Mouse (Mus musculus) urinary bladder, postnatal 36 days (tissue): ENCODE measurements around the gene Ttc33.

Experiments
- DNase-seq, 2 experiments: peaks; one replicate each; pipeline ENCODE4 v3.0.0; 2022; ENCODE audit warnings: low spot score in 2 of 2, mixed read lengths in 1 of 2

The Ttc33 gene

GRCm38 (mm10) chr15:5241304-5242201 is 56.2 kb downstream of the Ttc33 start:
- DNase-seq: peak in 1 of 2 experiments; percentile 41

GRCm38 (mm10) chr15:5242241-5243035 is 57.1 kb downstream of the Ttc33 start:
- peak in 1 of 2 experiments; percentile 23 for DNase-seq

GRCm38 (mm10) chr15:5243036-5243958 is 58.0 kb downstream of the Ttc33 start:
- DNase-seq: no peak

- peak; percentile 95 for DNase-seq
Measured at GRCm38 (mm10) chr15:5243959-5244905, 58.9 kb downstream of the Ttc33 start, which contains the start of gene Ptger4. Ptger4 (minus strand) TSS chr15:5244187.

- no peak for DNase-seq
Measured at GRCm38 (mm10) chr15:5250182-5250581, 64.9 kb downstream of the Ttc33 start.

GRCm38 (mm10) chr15:5260183-5260582 is 74.9 kb downstream of the Ttc33 start:
- DNase-seq: no peak

- no peak for DNase-seq
Measured at GRCm38 (mm10) chr15:5261004-5261403, 75.7 kb downstream of the Ttc33 start.

GRCm38 (mm10) chr15:5262095-5262667 is 76.9 kb downstream of the Ttc33 start:
- no peak for DNase-seq

- DNase-seq: no peak
Measured at GRCm38 (mm10) chr15:5262874-5263504, 77.7 kb downstream of the Ttc33 start.

GRCm38 (mm10) chr15:5266095-5266494 is 80.8 kb downstream of the Ttc33 start:
- no peak for DNase-seq
